Mouse (Mus musculus): Measurements from ENCODE around the gene Mast1.

The Mast1 gene

DNA sequence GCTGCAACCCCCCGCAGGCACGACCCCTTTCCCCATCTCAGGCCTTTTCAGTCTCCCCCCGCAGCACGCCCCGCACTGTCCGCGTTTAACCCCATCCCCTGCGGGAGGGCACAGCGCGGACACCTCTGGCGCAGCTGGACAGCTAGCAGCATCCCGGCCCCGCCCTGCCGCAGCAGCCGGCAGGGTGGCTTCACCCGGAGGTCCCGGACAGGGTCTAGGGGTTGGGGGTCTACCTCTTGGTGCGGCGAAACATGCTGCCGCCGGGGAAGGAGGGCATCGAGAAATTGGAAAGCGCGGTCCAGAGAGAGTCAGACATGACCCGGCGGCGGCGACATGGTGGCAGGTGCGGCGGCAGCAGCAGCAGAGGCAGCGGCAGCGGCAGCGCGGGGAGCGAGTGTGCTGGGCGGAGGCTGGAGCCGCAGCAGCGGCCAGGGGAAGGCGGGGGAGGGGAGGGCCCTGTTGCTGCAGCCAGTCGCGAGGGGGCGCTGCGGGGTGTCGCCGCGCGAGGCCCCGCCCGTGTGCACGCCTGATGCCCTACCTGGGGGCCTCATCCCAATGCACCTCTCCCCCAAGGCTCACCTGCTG is at the start of gene Mast1:
TSS of gene Mast1 (minus strand) at position 398 of the 585 bp plus-strand sequence.
- no peak for TF ChIP-seq POU5F1 (IDR thresholded peaks at IDR 0.05; ENCODE audit: borderline replicate concordance, low read length)
- TF ChIP-seq CTCF (conservative IDR thresholded peaks at IDR 0.05; ENCODE audit: low read length): no peak
- no peak for TF ChIP-seq NANOG (IDR thresholded peaks at IDR 0.05; ENCODE audit: borderline replicate concordance, low read length)
- no peaks in the 10 kb centered on the region for H3K36me3 ChIP-seq (ENCODE audit: insufficient read depth, low read length)

DNA sequence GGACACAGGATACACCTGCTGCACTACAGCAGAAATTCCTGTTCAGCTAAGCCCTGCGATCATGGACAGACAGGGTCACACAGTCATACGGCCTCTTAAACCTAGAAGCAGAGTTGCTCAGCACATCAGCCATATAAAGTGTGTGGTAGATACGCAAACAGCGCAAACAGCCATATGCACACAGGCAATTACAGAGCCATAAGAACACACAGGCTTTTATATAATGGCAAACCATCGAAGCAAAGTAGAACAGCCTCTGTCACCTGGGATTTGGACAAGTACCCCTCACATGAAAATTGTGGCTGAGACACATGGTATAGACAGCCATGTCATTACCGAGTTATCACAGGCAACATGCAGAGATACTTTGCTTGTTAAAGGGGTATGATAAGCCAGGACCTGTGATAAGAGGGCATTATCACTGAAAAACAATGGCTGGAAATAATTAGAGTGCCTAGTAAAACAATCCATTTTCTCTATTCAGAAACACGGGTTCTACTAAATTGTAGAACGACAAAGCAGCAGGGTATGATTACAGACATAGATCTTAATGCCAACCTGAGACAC is 49.3 kb upstream of the Mast1 start:
- TF ChIP-seq CTCF (conservative IDR thresholded peaks at IDR 0.05; ENCODE audit: low read length) (no peak), POU5F1 (IDR thresholded peaks at IDR 0.05; ENCODE audit: borderline replicate concordance, low read length) (no peak), NANOG (IDR thresholded peaks at IDR 0.05; ENCODE audit: borderline replicate concordance, low read length) (no peak)
- peak overlapping the region; percentile 91 for H3K4me3 ChIP-seq (replicated peaks; ENCODE audit: low read length)
- peaks cover 12% of the 10 kb centered on the region; the same call in 1 of the 2 replicates for H3K36me3 ChIP-seq (ENCODE audit: insufficient read depth, low read length)
- peaks cover 87% of the 10 kb centered on the region for H3K4me1 ChIP-seq (replicated peaks; ENCODE audit: low read depth, low read length)
- no peaks in the 10 kb centered on the region for H3K27me3 ChIP-seq (ENCODE audit: insufficient read depth, low read length)
- no peaks in the 10 kb centered on the region for H3K9me3 ChIP-seq (ENCODE audit: low read length)

More for the DNA sequence above, at the start of gene Mast1:
- H3K27me3 ChIP-seq (ENCODE audit: insufficient read depth, low read length): peaks cover 55% of the 10 kb centered on the region
- peaks cover 30% of the 10 kb centered on the region for H3K4me1 ChIP-seq (replicated peaks; ENCODE audit: low read depth, low read length)
- peak within 1 kb of the TSS; percentile 91 for H3K4me3 ChIP-seq (replicated peaks; ENCODE audit: low read length)
- no peaks in the 10 kb centered on the region for H3K9me3 ChIP-seq (ENCODE audit: low read length)

DNA sequence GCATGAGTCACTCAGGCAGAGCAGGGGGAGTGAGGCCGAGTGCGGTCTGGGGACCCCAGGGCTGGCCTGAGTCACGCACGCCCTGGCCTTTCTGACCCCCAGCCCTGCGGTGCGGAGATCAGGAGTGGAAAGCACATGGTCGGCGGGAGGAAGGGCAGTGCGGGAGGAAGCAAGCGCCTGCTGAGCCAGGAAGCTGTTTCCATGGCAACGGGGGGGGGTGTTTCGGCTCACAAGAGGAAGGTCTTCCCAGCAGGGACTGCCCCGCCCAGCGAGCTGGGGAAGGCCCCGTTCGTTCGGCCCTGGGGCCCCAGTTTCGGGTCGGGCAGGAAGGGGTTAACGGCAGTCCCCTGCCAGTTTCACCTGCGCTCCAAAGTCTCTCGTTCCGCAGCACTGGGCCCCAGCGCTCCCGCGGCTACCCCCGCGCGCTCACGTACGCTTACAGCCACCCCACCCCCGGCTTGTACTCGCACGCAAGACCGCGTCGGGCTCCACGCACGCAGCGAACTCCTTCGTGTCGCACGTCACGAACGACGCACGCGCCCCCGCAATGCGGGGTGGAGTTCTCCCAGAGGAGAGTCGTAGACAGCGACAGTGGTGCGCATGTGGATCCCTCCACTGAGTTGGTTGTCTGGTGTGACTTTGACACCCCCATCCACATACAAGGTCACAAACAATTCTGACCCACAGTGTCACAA is 48.7 kb upstream of the Mast1 start:
- Histone ChIP-seq H3K4me1 (replicated peaks; ENCODE audit: low read depth, low read length) (peaks cover 87% of the 10 kb centered on the region), H3K4me3 (replicated peaks; ENCODE audit: low read length) (peak overlapping the region; percentile 91), H3K9me3 (ENCODE audit: low read length) (no peaks in the 10 kb centered on the region), H3K27me3 (ENCODE audit: insufficient read depth, low read length) (no peaks in the 10 kb centered on the region), H3K36me3 (ENCODE audit: insufficient read depth, low read length) (peaks cover 8% of the 10 kb centered on the region; the same call in 1 of the 2 replicates)
- TF ChIP-seq POU5F1 (IDR thresholded peaks at IDR 0.05; ENCODE audit: borderline replicate concordance, low read length) (no peak), NANOG (IDR thresholded peaks at IDR 0.05; ENCODE audit: borderline replicate concordance, low read length) (no peak), CTCF (conservative IDR thresholded peaks at IDR 0.05; ENCODE audit: low read length) (no peak)

DNA sequence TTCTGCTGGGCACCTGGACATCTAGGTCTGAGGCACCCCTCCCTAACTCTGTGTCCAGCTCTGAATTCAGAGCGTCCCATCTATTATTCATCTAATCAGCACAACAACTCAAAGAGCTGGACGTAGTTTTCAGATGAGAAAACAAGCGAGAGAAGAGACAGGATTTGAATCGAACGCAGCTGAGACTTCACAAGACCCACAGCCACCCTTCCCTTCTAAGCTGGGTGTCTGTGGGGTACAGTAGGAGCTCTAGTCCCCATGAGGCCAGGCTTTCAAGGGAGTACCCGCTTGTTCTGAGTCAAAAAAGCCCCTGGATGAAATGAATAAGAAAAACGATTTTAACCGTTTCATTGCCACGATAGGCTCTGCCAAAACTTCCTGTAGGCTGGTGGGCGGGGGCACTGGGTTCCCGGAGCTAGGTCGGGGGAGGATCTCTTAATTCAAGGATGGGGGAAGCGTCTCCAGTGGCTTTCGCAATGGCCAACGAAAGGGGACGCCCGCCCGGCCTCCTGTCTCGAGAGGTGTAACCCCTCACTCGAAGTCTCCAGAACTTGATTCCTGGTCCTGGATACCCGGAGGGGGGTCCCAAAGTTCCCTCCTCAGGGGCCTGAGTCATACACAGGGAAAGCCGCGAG is 48.0 kb upstream of the Mast1 start:
- Histone ChIP-seq H3K27me3 (ENCODE audit: insufficient read depth, low read length) (no peaks in the 10 kb centered on the region), H3K36me3 (ENCODE audit: insufficient read depth, low read length) (peaks cover 8% of the 10 kb centered on the region; the same call in 1 of the 2 replicates), H3K4me1 (replicated peaks; ENCODE audit: low read depth, low read length) (peaks cover 91% of the 10 kb centered on the region), H3K4me3 (replicated peaks; ENCODE audit: low read length) (peak overlapping the region; percentile 91), H3K9me3 (ENCODE audit: low read length) (no peaks in the 10 kb centered on the region)
- TF ChIP-seq POU5F1 (IDR thresholded peaks at IDR 0.05; ENCODE audit: borderline replicate concordance, low read length): no peak
- no peak for TF ChIP-seq CTCF (conservative IDR thresholded peaks at IDR 0.05; ENCODE audit: low read length)
- TF ChIP-seq NANOG (IDR thresholded peaks at IDR 0.05; ENCODE audit: borderline replicate concordance, low read length): no peak

DNA sequence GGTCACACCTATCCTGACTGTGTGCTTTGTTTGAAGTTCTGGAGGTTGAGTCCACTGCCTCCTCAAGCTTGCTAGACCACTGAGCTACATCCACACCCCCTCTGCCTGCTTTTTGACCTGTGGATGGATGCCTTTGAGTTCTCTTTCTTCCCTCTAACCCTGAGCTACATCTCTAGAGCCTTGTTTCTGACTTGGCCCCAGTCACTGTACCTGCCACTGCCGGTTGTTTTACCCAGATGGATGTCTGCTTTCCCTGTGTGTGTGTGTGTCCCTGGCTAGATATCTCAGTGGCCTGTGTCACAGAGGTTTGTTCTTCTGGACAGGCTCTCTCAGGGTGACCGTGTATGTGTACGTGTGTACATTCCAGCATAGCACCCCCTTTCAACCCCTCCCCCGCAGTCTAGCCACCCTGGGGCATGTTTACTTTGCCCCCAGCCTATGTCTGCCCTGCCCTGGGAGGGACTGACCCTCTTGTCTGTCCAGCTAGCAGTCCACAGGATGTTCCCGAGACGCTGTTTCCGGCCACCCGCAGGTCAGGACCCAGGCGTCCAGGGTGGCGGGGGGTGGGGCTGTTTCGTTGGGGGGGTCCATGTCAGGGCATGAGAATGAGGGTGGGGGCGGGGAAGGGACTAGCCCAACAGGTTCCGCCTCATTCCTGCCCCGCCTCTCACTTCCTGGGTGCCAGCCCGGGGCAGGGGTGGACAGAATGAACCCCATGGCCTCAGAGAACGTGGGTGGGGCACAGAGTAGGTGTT is 47.3 kb upstream of the Mast1 start:
- Histone ChIP-seq H3K9me3 (ENCODE audit: low read length) (no peaks in the 10 kb centered on the region), H3K4me3 (replicated peaks; ENCODE audit: low read length) (peak overlapping the region; percentile 91), H3K4me1 (replicated peaks; ENCODE audit: low read depth, low read length) (peaks cover 91% of the 10 kb centered on the region), H3K36me3 (ENCODE audit: insufficient read depth, low read length) (peaks cover 8% of the 10 kb centered on the region; the same call in 1 of the 2 replicates), H3K27me3 (ENCODE audit: insufficient read depth, low read length) (no peaks in the 10 kb centered on the region)
- no peak for TF ChIP-seq CTCF (conservative IDR thresholded peaks at IDR 0.05; ENCODE audit: low read length)
- TF ChIP-seq NANOG (IDR thresholded peaks at IDR 0.05; ENCODE audit: borderline replicate concordance, low read length): no peak
- TF ChIP-seq POU5F1 (IDR thresholded peaks at IDR 0.05; ENCODE audit: borderline replicate concordance, low read length): no peak

DNA sequence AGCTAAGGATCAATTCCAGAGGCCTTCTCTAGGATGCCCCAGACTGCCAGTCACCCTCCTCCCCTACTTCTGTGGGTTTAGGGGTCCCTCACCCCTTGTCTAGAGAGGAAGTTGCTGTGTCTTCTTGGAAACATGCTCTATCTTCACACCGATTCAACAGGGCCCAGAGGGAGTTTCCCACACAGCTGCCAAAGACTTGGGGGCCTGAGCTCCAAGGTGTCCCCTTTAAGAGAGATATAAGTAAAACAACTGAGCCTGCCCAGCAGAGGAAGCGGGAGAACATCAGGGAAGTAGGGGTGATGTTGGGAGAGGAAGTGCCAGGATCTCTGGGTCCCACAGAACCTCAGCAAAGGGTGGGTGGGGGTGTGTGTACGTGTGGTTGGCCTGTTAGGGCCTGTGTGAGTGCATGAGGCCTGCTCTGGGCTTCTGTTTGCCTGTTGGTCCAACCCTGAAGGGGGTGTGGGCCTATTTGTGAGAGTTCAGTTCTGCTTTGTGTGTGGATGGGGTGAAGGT is 45.4 kb upstream of the Mast1 start:
- Histone ChIP-seq H3K27me3 (ENCODE audit: insufficient read depth, low read length) (no peaks in the 10 kb centered on the region), H3K4me1 (replicated peaks; ENCODE audit: low read depth, low read length) (peaks cover 82% of the 10 kb centered on the region), H3K4me3 (replicated peaks; ENCODE audit: low read length) (peak overlapping the region; percentile 39), H3K9me3 (ENCODE audit: low read length) (no peaks in the 10 kb centered on the region), H3K36me3 (ENCODE audit: insufficient read depth, low read length) (peaks cover 8% of the 10 kb centered on the region; the same call in 1 of the 2 replicates)
- TF ChIP-seq NANOG (IDR thresholded peaks at IDR 0.05; ENCODE audit: borderline replicate concordance, low read length) (no peak), CTCF (conservative IDR thresholded peaks at IDR 0.05; ENCODE audit: low read length) (no peak), POU5F1 (IDR thresholded peaks at IDR 0.05; ENCODE audit: borderline replicate concordance, low read length) (no peak)

DNA sequence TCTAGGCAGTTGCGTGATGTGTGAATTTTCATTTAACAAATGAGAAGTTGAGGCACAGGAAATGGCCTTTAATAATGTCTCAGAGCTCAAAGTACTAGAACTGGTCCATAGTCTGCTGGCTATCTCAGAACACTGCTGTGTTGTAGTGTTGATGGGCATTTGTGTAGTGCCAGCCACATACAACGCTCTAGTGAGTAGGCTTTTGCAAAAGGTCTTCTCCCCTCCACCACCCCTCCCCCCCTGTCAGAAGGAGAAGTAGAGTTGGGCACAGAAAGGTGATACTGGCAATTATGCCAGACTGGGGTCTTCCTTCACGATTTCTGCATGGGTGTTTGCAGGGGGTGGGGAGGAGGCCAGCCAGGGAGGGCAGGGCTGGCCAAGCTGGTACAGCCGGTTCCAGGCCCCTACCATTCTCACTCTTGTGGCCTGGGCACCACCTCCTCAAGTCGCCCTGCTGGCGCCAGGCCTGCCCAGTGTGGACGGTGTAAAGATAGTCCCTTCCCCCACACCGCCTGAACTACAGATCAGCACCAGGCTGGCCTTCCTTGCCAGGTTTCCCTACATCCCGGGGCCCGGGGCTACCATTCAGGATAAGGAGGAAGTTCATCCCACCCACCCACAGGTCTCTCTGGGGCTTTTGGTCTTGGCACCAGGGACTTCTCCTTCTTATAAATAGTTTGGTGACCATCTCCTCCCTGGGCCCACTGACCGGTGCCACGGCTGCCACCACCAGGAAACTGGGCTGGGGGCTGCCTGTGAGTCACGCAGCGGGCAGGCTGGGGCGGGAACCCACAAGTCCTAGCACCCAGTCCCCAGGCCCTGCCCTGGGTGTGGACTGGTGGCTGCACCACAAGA is 44.7 kb upstream of the Mast1 start:
- peak overlapping the region; percentile 39 for H3K4me3 ChIP-seq (replicated peaks; ENCODE audit: low read length)
- peaks cover 75% of the 10 kb centered on the region for H3K4me1 ChIP-seq (replicated peaks; ENCODE audit: low read depth, low read length)
- no peaks in the 10 kb centered on the region for H3K9me3 ChIP-seq (ENCODE audit: low read length)
- H3K36me3 ChIP-seq (ENCODE audit: insufficient read depth, low read length): peaks cover 13% of the 10 kb centered on the region; the same call in 1 of the 2 replicates
- TF ChIP-seq POU5F1 (IDR thresholded peaks at IDR 0.05; ENCODE audit: borderline replicate concordance, low read length) (no peak), CTCF (conservative IDR thresholded peaks at IDR 0.05; ENCODE audit: low read length) (no peak), NANOG (IDR thresholded peaks at IDR 0.05; ENCODE audit: borderline replicate concordance, low read length) (no peak)
- no peaks in the 10 kb centered on the region for H3K27me3 ChIP-seq (ENCODE audit: insufficient read depth, low read length)

Measured in E14TG2a.4 (cell line).